Mouse (Mus musculus) gastrocnemius, adult 8-10 months (tissue): Measurements from ENCODE around the gene Mpnd. TPM values are rescaled to one million over a fixed set of nuclear protein-coding genes. Genes with fewer than 3 reads are reported as not detected.

ENCODE experiments used
- DNase-seq, 2 experiments: peaks; one replicate each; pipeline ENCODE4 v3.0.0; 2022; ENCODE audit warnings: low spot score in 2 of 2
- total RNA-seq, 4 experiments: library from RNA; stranded (reverse); gene quantifications; 2 replicates each; pipeline ENCODE4 v1.2.4; 2022

The Mpnd gene
- total RNA-seq = 10 to 100 TPM; 41.3 to 55.2 (median 42.4) TPM

GRCm38 (mm10) chr17:56005415-56006061 lies at the start of gene Mpnd, which contains the start of gene Stap2:
Mpnd (plus strand) TSS chr17:56005711.
Stap2 (minus strand) TSS chr17:56005584.
- DNase-seq = no peak

- DNase-seq = no peak
Measured at GRCm38 (mm10) chr17:55956129-55956528, 49.4 kb upstream of the Mpnd start.

GRCm38 (mm10) chr17:55956591-55956990 lies 48.9 kb upstream of the Mpnd start:
- DNase-seq = no peak

GRCm38 (mm10) chr17:55957168-55957567 lies 48.3 kb upstream of the Mpnd start:
- DNase-seq = peak in 1 of 2 experiments; percentile 57

GRCm38 (mm10) chr17:55957726-55958583 lies 47.6 kb upstream of the Mpnd start:
- no peak for DNase-seq

- DNase-seq = no peak
Measured at GRCm38 (mm10) chr17:55958584-55958886, 47.0 kb upstream of the Mpnd start.

- DNase-seq = peak; percentile 87 to 88
Measured at GRCm38 (mm10) chr17:55958918-55959728, 46.4 kb upstream of the Mpnd start, which contains the start of gene Yju2. Yju2 (plus strand) TSS chr17:55959099.

GRCm38 (mm10) chr17:55959946-55960740 lies 45.4 kb upstream of the Mpnd start:
- DNase-seq = no peak

GRCm38 (mm10) chr17:55960791-55961190 lies 44.7 kb upstream of the Mpnd start:
- DNase-seq = no peak

- no peak for DNase-seq
Measured at GRCm38 (mm10) chr17:55961631-55962030, 43.9 kb upstream of the Mpnd start.

GRCm38 (mm10) chr17:55963171-55963570 lies 42.3 kb upstream of the Mpnd start:
- DNase-seq = peak in 1 of 2 experiments; percentile 2

- DNase-seq = no peak
Measured at GRCm38 (mm10) chr17:55964496-55964895, 41.0 kb upstream of the Mpnd start.

GRCm38 (mm10) chr17:55964996-55965395 lies 40.5 kb upstream of the Mpnd start:
- no peak for DNase-seq

- no peak for DNase-seq
Measured at GRCm38 (mm10) chr17:55967186-55967585, 38.3 kb upstream of the Mpnd start.

GRCm38 (mm10) chr17:55968210-55968609 lies 37.3 kb upstream of the Mpnd start:
- DNase-seq = no peak

GRCm38 (mm10) chr17:55969560-55969959 lies 36.0 kb upstream of the Mpnd start:
- no peak for DNase-seq

GRCm38 (mm10) chr17:55969966-55970891 lies 35.3 kb upstream of the Mpnd start, which contains the start of gene Shd:
Shd (plus strand) TSS chr17:55970467.
- DNase-seq = no peak

- no peak for DNase-seq
Measured at GRCm38 (mm10) chr17:55971453-55971852, 34.1 kb upstream of the Mpnd start.

- peak; percentile 59 to 62 for DNase-seq
Measured at GRCm38 (mm10) chr17:55976255-55976862, 29.2 kb upstream of the Mpnd start.
